Mouse (Mus musculus) lung, postnatal 0 days (tissue): ENCODE results near the gene Cenpf. TPM values are rescaled to one million over a fixed set of nuclear protein-coding genes. Genes with fewer than 3 reads are reported as not detected.

Source experiments
- ATAC-seq: fragments of 200-750 bp; cut with Nextera tagmentation; 2 replicates; pipeline ENCODE4 v1.8.0; 2017; ENCODE audit warnings: moderate library complexity
- DNase-seq: peaks from one replicate; pipeline ENCODE4 v3.0.0-alpha.2; 2016; ENCODE audit warnings: low spot score
- H3K27ac ChIP-seq: fragments of 300-500 bp; sonication (generic); 2 replicates; pipeline ENCODE4 v1.5.1; 2014; ENCODE audit warnings: antibody characterized with exemption, mild to moderate bottlenecking, low read length, mixed read lengths
- H3K27me3 ChIP-seq: fragments of 300-500 bp; sonication (generic); replicated peaks from 2 replicates; pipeline ENCODE4 v1.6.1; 2014; ENCODE audit warnings: low read length, mixed read lengths; ENCODE audit not compliant: insufficient read depth
- H3K36me3 ChIP-seq: fragments of 300-500 bp; sonication (generic); 2 replicates; pipeline ENCODE4 v1.6.1; 2014; ENCODE audit warnings: low read length, mixed read lengths; ENCODE audit not compliant: insufficient read depth
- H3K4me1 ChIP-seq: fragments of 300-500 bp; sonication (generic); 2 replicates; pipeline ENCODE4 v1.6.1; 2014; ENCODE audit warnings: antibody characterized with exemption, low read depth, low read length, mixed read lengths; ENCODE audit not compliant: insufficient read depth
- H3K4me2 ChIP-seq: fragments of 300-500 bp; sonication (generic); replicated peaks from 2 replicates; pipeline ENCODE4 v1.6.1; 2014; ENCODE audit warnings: low read depth, mild to moderate bottlenecking, low read length, moderate library complexity, mixed read lengths
- H3K4me3 ChIP-seq: fragments of 300-500 bp; sonication (generic); 2 replicates; pipeline ENCODE4 v1.5.1; 2014; ENCODE audit warnings: low read depth, low read length
- H3K9ac ChIP-seq: fragments of 300-500 bp; sonication (generic); replicated peaks from 2 replicates; pipeline ENCODE4 v1.6.1; 2014; ENCODE audit warnings: low read depth, mild to moderate bottlenecking
- H3K9me3 ChIP-seq: fragments of 300-500 bp; sonication (generic); 2 replicates; pipeline ENCODE4 v1.6.1; 2016; ENCODE audit warnings: low read length, mixed read lengths
- CTCF ChIP-seq: IDR thresholded peaks from 2 replicates; pipeline ENCODE4 v1.5.1; 2016; ENCODE audit warnings: antibody characterized with exemption, mild to moderate bottlenecking
- EP300 ChIP-seq: IDR thresholded peaks from 2 replicates; pipeline ENCODE4 v1.6.1; 2016; ENCODE audit warnings: antibody characterized with exemption, mild to moderate bottlenecking, control low read depth
- WGBS: fragments of 180-500 bp; shearing (Covaris S2); extraction: QIAGEN DNeasy Blood & Tissue Kit; methylation state at CpG from one replicate; pipeline ENCODE4 v1.1.7; 2014; 5-methylcytosine and 5-hydroxymethylcytosine counted together
- polyA plus RNA-seq: library from polyadenylated mRNA; unstranded; fragments of >200 nt; fragmentation: Nextera tagmentation; extraction: Ambion mirVana; gene quantifications from 2 replicates; pipeline ENCODE4 v1.2.1, GENCODE M21; 2015

Cenpf gene
- polyA plus RNA-seq, 1 experiment from 2014 or later, result 4.1 TPM

GRCm38 (mm10) chr1:189675421-189675820, 12.5 kb downstream of the Cenpf start:
- 88% methylated on average over 1 of the region's 1 CpGs for WGBS
- H3K4me2 ChIP-seq, result no peak overlapping the region
- no peak overlapping the region for H3K9ac ChIP-seq
- H3K4me1 ChIP-seq, result no peaks in the 10 kb centered on the region
- DNase-seq, result peak; percentile 68
- H3K4me3 ChIP-seq, result no peak overlapping the region
- no peak for ATAC-seq
- H3K36me3 ChIP-seq, result no peaks in the 10 kb centered on the region
- no peaks in the 10 kb centered on the region for H3K27me3 ChIP-seq
- TF ChIP-seq EP300, result no peak
- peak; percentile 71 for TF ChIP-seq CTCF
- H3K9me3 ChIP-seq, result no peaks in the 10 kb centered on the region
- no peak overlapping the region for H3K27ac ChIP-seq

- TF ChIP-seq CTCF, result no peak
- TF ChIP-seq EP300, result no peak
- H3K36me3 ChIP-seq, result no peaks in the 10 kb centered on the region
- WGBS, result 82% methylated on average over 3 of the region's 3 CpGs
These were observed 21.9 kb downstream of the Cenpf start for GRCm38 (mm10) chr1:189665966-189666365.

GRCm38 (mm10) chr1:189664873-189665144, 23.1 kb downstream of the Cenpf start:
- no peak overlapping the region for H3K4me3 ChIP-seq
- no peak overlapping the region for H3K4me2 ChIP-seq
- TF ChIP-seq CTCF (no peak), EP300 (no peak)
- H3K36me3 ChIP-seq, result no peaks in the 10 kb centered on the region
- no peaks in the 10 kb centered on the region for H3K9me3 ChIP-seq
- H3K9ac ChIP-seq, result no peak overlapping the region
- no peaks in the 10 kb centered on the region for H3K4me1 ChIP-seq
- 82% methylated on average over 4 of the region's 4 CpGs for WGBS
- ATAC-seq (no peak), DNase-seq (no peak)
- no peaks in the 10 kb centered on the region for H3K27me3 ChIP-seq
- H3K27ac ChIP-seq, result no peak overlapping the region

More at GRCm38 (mm10) chr1:189665966-189666365, 21.9 kb downstream of the Cenpf start:
- ATAC-seq, result no peak
- no peaks in the 10 kb centered on the region for H3K4me1 ChIP-seq
- DNase-seq, result no peak
- no peaks in the 10 kb centered on the region for H3K9me3 ChIP-seq
- no peak overlapping the region for H3K9ac ChIP-seq
- no peak overlapping the region for H3K27ac ChIP-seq
- no peak overlapping the region for H3K4me3 ChIP-seq
- H3K4me2 ChIP-seq, result no peak overlapping the region
- H3K27me3 ChIP-seq, result no peaks in the 10 kb centered on the region

GRCm38 (mm10) chr1:189664061-189664872, 23.6 kb downstream of the Cenpf start:
- Histone ChIP-seq H3K9me3 (no peaks in the 10 kb centered on the region), H3K4me1 (no peaks in the 10 kb centered on the region), H3K36me3 (0 out of 2 replicates have a peak, but pooled peaks cover 1% of the 10 kb centered on the region), H3K27me3 (no peaks in the 10 kb centered on the region), H3K9ac (no peak overlapping the region), H3K4me3 (no peak overlapping the region), H3K4me2 (no peak overlapping the region), H3K27ac (no peak overlapping the region)
- DNase-seq (no peak), ATAC-seq (no peak)
- WGBS, result 89% methylated on average over 10 of the region's 10 CpGs
- no peak for TF ChIP-seq EP300
- no peak for TF ChIP-seq CTCF

GRCm38 (mm10) chr1:189663437-189663836, 24.4 kb downstream of the Cenpf start:
- no peak for ATAC-seq
- no peak overlapping the region for H3K4me3 ChIP-seq
- H3K9ac ChIP-seq, result no peak overlapping the region
- H3K27me3 ChIP-seq, result no peaks in the 10 kb centered on the region
- no peaks in the 10 kb centered on the region for H3K4me1 ChIP-seq
- no peak for DNase-seq
- H3K27ac ChIP-seq, result no peak overlapping the region
- 0 out of 2 replicates have a peak, but pooled peaks cover 6% of the 10 kb centered on the region for H3K36me3 ChIP-seq
- H3K4me2 ChIP-seq, result no peak overlapping the region
- TF ChIP-seq CTCF, result no peak
- TF ChIP-seq EP300, result no peak
- WGBS, result 98% methylated on average over 1 of the region's 1 CpGs
- H3K9me3 ChIP-seq, result no peaks in the 10 kb centered on the region

- H3K9ac ChIP-seq, result no peak overlapping the region
- peak; percentile 59 for DNase-seq
These were observed 26.0 kb downstream of the Cenpf start for GRCm38 (mm10) chr1:189661856-189662255.

More at GRCm38 (mm10) chr1:189661856-189662255, 26.0 kb downstream of the Cenpf start:
- Histone ChIP-seq H3K27ac (no peak overlapping the region), H3K27me3 (no peaks in the 10 kb centered on the region), H3K4me2 (no peak overlapping the region), H3K36me3 (0 out of 2 replicates have a peak, but pooled peaks cover 9% of the 10 kb centered on the region), H3K4me3 (no peak overlapping the region), H3K4me1 (no peaks in the 10 kb centered on the region), H3K9me3 (no peaks in the 10 kb centered on the region)
- no peak for ATAC-seq
- no peak for TF ChIP-seq EP300
- TF ChIP-seq CTCF, result peak; percentile 73
